ENCODE assay signal across 1 mouse cellular context in the genomic region with DNA sequence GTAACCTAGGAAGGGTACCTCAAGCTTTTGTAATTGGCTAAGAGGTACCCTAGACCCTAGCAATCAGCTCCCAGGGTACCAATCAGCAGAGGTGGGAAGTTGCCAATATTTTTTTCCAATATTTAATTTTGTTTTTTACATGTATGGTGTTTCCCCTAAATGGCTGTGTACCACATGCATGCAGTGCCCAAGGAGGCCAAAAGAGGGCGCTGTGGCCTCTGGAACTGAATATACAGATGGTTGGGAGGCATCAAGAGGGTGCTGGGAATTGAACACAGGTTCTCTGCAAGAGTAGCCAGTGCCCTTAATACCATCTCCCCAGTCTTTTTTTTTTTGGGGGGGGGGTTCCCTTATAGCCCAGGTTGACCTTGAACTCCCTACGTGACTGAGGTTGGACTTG.
TF ChIP-seq lines count a peak whose summit lies in the region.

No protein-coding gene starts in this region.

TF ChIP-seq in MEL, 35 proteins besides CTCF, POLR2A, EP300 and RAD21:
- no peak for TF ChIP-seq RCOR1 (IDR thresholded peaks at IDR 0.05; ENCODE audit: low read depth, low read length)
- no peak for TF ChIP-seq MAX (IDR thresholded peaks at IDR 0.05; ENCODE audit: low read length)
- no peak for TF ChIP-seq ZNF384 (IDR thresholded peaks at IDR 0.05; ENCODE audit: low read depth, low read length)
TF ChIP-seq in MEL: peak in this region for 0.
